In genomic region chr1:88937327-88937726, GRCm38 (mm10) we compare ENCODE assay signal across 14 mouse cellular contexts.
DNase-seq lines count a peak whose midpoint lies in the region; ATAC-seq and TF ChIP-seq lines count a peak whose summit lies in the region.
"Had no signal": no experiment of that assay in that cellular context is flagged by ENCODE, and none has a peak within 500 bp of the region (broad histone marks: within the 10 kb centered on the region; RNA-seq: fewer than 3 reads in every experiment).

No protein-coding gene starts in this region.

- no peak overlapping the region for H3K4me2 ChIP-seq in forebrain, embryonic 12.5 days
- H3K4me2 ChIP-seq in lung, embryonic 14.5 days, result no peak overlapping the region
- H3K4me2 ChIP-seq in hindbrain, embryonic 13.5 days, result no peak overlapping the region
- H3K4me2 ChIP-seq: heart, embryonic 11.5 days had no signal

- no peak; the same call in 1 of the 2 replicates for ATAC-seq in forebrain, embryonic 12.5 days (ENCODE audit: low FRiP score)
- ATAC-seq in lung, embryonic 14.5 days (ENCODE audit: insufficient read depth), result no peak
- ATAC-seq in hindbrain, embryonic 13.5 days (ENCODE audit: low FRiP score), result peak; percentile 66; the same call in 1 of the 2 replicates
- no peak for ATAC-seq in erythroblast, adult 5-6 weeks (replicated peaks; ENCODE audit: low FRiP score, poor library complexity, severe bottlenecking)

- H3K4me3 ChIP-seq in forebrain, embryonic 10.5 days, result no peak overlapping the region
- H3K4me3 ChIP-seq in forebrain, embryonic 12.5 days (replicated peaks), result no peak overlapping the region
- H3K4me3 ChIP-seq in lung, embryonic 14.5 days (ENCODE audit: low read depth, low read length), result no peak overlapping the region
- H3K4me3 ChIP-seq in hindbrain, embryonic 13.5 days, result no peak overlapping the region

- no peak for TF ChIP-seq CTCF in lung, embryonic 14.5 days (IDR thresholded peaks at IDR 0.05; ENCODE audit: low read depth)
- no peak for TF ChIP-seq CTCF in brain, embryonic 14.5 days (IDR thresholded peaks at IDR 0.05; ENCODE audit: borderline replicate concordance, extremely low read depth, insufficient read depth, insufficient read length)

- no peak for DNase-seq in forebrain, embryonic 10.5 days (ENCODE audit: extremely low spot score, low spot score)
- peak; percentile 36 for DNase-seq in lung, embryonic 14.5 days
- no peak for DNase-seq in lung, postnatal 4 days
- DNase-seq in brain, embryonic 14.5 days (ENCODE audit: low read depth), result peak; percentile 67
- no peak for DNase-seq in left cerebral cortex, postnatal 25 days (ENCODE audit: low spot score in 2 of 2)
- DNase-seq: cerebellum, postnatal 25 days; heart, postnatal 36 days; kidney, adult 9 months; lung, adult 2 months; right cerebral cortex, adult 18-20 months had no signal

- no peak for TF ChIP-seq POLR2A in brain, embryonic 14.5 days (IDR thresholded peaks at IDR 0.05; ENCODE audit: borderline replicate concordance, extremely low read depth, insufficient read depth, insufficient read length, poor library complexity, severe bottlenecking)

- H3K9ac ChIP-seq in forebrain, embryonic 12.5 days, result no peak overlapping the region
- no peak overlapping the region for H3K9ac ChIP-seq in lung, embryonic 14.5 days
- no peak overlapping the region for H3K9ac ChIP-seq in hindbrain, embryonic 13.5 days

- no peaks in the 10 kb centered on the region for H3K27me3 ChIP-seq in forebrain, embryonic 10.5 days (ENCODE audit: poor library complexity, severe bottlenecking)
- H3K27me3 ChIP-seq in forebrain, embryonic 12.5 days, result no peaks in the 10 kb centered on the region
- H3K27me3 ChIP-seq in lung, embryonic 14.5 days (ENCODE audit: insufficient read depth, low read length), result no peaks in the 10 kb centered on the region
- H3K27me3 ChIP-seq in hindbrain, embryonic 13.5 days, result no peaks in the 10 kb centered on the region

- peaks cover 32% of the 10 kb centered on the region for H3K4me1 ChIP-seq in forebrain, embryonic 10.5 days
- H3K4me1 ChIP-seq in forebrain, embryonic 12.5 days, result peaks cover 7% of the 10 kb centered on the region; the same call in 1 of the 2 replicates
- no peaks in the 10 kb centered on the region for H3K4me1 ChIP-seq in lung, embryonic 14.5 days (ENCODE audit: insufficient read depth)
- peaks cover 25% of the 10 kb centered on the region for H3K4me1 ChIP-seq in hindbrain, embryonic 13.5 days (replicated peaks)

- intact Hi-C loops in left cerebral cortex, postnatal 25 days (cut with DNase I), result no loop called here

- H3K9me3 ChIP-seq in forebrain, embryonic 10.5 days, result peaks cover 8% of the 10 kb centered on the region
- no peaks in the 10 kb centered on the region for H3K9me3 ChIP-seq in forebrain, embryonic 12.5 days
- no peaks in the 10 kb centered on the region for H3K9me3 ChIP-seq in lung, embryonic 14.5 days (ENCODE audit: low read depth, low read length)
- H3K9me3 ChIP-seq in hindbrain, embryonic 13.5 days, result no peaks in the 10 kb centered on the region

- H3K27ac ChIP-seq in forebrain, embryonic 10.5 days, result peak overlapping the region; percentile 48
- no peak overlapping the region for H3K27ac ChIP-seq in forebrain, embryonic 12.5 days
- no peak overlapping the region for H3K27ac ChIP-seq in lung, embryonic 14.5 days (ENCODE audit: low read depth)
- H3K27ac ChIP-seq in hindbrain, embryonic 13.5 days, result no peak overlapping the region

- no peaks in the 10 kb centered on the region for H3K36me3 ChIP-seq in forebrain, embryonic 10.5 days (replicated peaks)
- H3K36me3 ChIP-seq in forebrain, embryonic 12.5 days (replicated peaks), result no peaks in the 10 kb centered on the region
- H3K36me3 ChIP-seq in lung, embryonic 14.5 days (ENCODE audit: insufficient read depth), result no peaks in the 10 kb centered on the region
- H3K36me3 ChIP-seq in hindbrain, embryonic 13.5 days, result no peaks in the 10 kb centered on the region

- WGBS in forebrain, embryonic 10.5 days, result 71% methylated on average over 1 of the region's 1 CpGs
- 37% methylated on average over 1 of the region's 1 CpGs for WGBS in forebrain, embryonic 12.5 days
- WGBS in lung, embryonic 14.5 days, result 67% methylated on average over 1 of the region's 1 CpGs
- WGBS in hindbrain, embryonic 13.5 days, result 42% methylated on average over 1 of the region's 1 CpGs

Comparison
In these comparisons a context has a peak if more than half of its experiments do, and no peak if none do; other contexts are left out.
1. DNase-seq: peak in lung, embryonic 14.5 days (single experiment) and brain, embryonic 14.5 days (single experiment); none in forebrain, embryonic 10.5 days (single experiment), lung, postnatal 4 days (0 of 2) and left cerebral cortex, postnatal 25 days (0 of 2).